Mouse (Mus musculus) cerebellum, adult 11-12 months (tissue): ENCODE measurements around the gene Caskin1.

ENCODE experiments used
- DNase-seq: peaks from one replicate; pipeline ENCODE4 v3.0.0; 2022

The Caskin1 gene

DNA sequence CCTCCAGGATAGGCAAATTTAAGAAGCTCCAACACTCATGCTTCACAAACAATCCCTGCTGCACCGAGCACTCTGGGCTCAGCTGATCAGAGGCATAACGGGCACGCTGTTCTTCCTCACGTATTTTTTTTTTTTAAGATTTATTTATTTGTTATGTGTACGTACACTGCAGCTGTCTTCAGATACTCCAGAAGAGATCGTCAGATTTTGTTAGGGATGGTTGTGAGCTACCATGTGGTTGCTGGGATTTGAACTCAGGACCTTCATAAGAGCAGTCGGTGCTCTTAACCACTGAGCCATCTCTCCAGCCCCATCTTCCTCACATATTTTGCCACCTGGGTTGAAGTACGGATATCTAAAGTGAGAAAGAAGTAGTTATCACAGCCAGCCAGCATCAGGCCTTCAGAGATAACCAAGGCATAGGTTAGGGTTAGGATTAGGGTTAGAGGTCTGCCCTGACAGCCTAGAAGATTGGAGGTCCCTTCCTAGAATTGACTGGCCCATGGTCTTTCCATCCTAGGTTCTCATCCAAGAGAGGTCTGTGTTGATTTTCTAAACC lies 45.8 kb downstream of the Caskin1 start, which contains the start of gene Rab26:
TSS of gene Rab26 (minus strand) at position 51 of the 559 bp plus-strand sequence.
- no peak for DNase-seq

DNA sequence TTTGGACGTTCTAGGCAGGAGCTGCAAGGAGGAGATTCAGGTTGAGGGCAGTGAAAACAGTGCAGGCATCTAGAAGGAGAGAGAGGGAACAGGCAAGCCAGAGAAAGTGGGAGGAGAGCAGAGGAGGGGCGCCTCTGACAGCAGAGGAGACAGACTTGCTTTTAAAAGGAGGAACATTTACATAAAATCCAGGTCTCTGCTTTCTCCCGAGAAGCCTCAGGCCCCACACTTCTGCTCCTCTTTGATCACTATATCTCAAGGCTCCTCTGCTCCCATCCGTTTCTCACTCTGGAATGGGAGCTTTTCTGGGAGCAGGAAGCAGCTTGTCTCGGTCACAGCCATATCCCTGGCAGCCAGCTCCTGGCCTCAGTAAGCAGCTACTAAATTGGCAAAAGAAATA lies 46.9 kb downstream of the Caskin1 start:
- DNase-seq, result no peak

DNA sequence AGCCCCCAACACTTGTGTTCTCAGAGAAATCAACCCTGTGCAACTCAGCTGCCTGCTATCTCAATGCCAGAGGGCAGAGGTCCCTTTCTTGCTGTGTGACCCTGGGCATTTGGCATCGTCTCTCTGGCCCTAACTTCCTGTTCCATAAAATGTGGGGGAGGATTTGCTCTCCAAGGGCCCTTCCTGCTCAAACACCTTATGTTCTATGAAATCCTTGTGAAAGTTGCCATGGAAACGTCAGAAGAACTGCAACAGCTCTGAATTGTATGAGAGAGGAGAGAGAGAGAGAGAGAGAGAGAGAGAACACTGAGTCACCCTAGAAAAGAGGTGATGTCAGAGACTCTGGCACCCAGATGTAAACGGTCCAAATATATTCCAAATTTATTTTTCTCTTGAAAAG lies 49.1 kb downstream of the Caskin1 start:
- no peak for DNase-seq

DNA sequence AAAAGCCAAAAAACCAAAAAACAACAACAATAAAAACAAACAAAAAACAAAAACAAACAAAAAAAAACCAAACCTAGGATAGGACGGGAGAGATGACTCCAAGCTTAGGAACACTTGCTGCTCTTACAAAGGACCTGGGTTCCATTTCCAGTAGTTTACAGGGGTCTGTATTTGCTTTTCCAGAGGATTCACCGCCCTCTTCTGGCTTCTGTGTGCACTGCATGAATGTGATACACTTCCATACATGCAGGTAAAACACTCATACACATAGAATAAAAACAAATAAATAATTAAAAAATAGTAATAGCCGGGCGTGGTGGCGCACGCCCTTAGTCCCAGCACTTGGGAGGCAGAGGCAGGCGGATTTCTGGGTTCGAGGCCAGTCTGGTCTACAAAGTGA lies 50.5 kb downstream of the Caskin1 start:
- DNase-seq, result peak; percentile 54

DNA sequence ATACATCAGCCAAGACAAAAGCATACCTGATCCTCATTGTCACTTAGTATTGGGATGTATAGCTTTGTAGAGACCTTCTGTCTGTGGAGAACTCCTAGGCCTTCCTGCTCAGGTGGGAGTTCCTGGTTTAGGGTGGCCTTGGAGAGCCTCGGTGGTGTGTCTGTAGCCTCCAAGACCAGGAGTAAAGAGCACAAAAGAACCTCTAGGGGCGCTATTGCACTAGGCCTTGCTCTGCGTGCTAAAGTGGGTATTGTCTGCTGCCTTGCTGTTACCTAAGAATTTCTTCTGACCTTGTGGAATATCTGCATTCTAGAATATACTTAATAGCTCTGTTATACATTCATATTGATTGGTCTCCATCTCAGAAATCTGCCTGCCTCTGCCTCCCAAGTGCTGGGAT lies 52.0 kb downstream of the Caskin1 start:
- no peak for DNase-seq

DNA sequence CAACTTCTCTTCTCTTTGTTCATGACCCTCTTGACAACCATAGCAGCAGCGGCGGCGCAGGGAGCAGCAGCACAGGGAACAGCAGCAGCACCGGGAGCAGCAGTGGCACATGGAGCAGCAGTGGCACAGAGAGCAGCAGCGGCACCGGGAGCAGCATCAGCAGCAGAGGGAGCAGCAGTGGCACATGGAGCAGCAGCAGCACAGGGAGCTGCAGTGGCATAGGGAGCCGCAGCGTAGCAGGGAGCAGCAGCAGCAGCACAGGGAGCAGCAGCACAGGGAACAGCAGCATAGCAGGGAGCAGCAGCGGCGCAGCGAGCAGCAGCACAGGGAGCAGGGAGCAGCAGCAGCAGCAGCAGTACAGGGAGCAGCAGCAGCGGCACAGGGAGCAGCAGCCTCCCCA lies 56.2 kb downstream of the Caskin1 start:
- peak; percentile 19 for DNase-seq

DNA sequence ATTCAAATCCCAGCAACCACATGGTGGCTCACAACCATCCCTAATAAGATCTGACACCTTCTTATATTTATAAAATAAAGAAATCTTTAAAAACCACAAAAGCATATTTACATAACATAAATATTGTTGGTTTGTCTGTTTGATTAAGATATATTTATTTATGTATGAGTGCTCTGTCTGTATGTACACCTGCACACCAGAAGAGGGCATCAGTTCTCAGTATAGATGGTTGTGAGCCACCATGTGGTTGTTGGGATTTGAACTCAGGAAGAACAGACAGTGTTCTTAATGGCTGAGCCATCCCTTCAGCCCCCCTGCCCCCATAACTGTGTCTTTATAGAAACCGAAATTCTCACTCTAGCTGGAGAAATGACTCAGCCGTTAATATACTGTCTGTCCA lies 56.8 kb downstream of the Caskin1 start:
- DNase-seq, result no peak

DNA sequence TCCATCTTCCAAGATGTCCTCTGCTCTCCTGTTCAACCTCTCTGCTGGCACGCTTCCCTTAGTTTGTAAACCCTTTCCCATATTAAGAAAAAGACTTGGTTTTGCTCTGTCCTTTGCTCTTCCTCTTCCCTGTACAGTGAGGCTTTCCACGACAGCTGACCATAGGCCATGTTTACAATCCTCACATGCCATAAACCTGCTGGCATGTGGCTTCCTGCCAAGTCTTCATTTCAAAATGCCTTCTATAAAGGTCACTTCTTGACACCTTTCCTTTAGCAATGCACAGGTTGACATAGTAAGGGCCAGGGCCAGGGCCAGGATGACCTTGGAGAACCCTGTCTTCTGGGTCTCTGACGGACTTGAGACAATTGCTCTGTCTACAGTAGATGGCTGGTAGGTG lies 57.8 kb downstream of the Caskin1 start:
- no peak for DNase-seq

DNA sequence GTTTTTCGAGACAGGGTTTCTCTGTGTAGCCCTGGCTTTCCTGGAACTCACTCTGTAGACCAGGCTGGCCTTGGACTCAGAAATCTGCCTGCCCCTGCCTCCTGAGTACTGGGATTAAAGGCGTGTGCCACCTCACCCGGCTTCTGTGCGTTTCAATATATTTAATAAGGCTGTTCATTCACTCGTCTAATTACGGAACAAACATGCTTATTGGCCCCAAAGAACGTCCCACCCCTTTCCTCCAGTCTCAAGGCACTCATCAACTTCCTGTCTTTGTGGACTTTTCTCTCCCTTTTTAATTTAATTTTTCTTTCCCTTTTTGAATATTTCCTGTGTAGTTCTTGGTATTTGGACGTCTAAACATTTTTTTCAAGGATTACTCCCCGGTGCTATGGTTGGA lies 60.0 kb downstream of the Caskin1 start:
- peak; percentile 55 for DNase-seq

DNA sequence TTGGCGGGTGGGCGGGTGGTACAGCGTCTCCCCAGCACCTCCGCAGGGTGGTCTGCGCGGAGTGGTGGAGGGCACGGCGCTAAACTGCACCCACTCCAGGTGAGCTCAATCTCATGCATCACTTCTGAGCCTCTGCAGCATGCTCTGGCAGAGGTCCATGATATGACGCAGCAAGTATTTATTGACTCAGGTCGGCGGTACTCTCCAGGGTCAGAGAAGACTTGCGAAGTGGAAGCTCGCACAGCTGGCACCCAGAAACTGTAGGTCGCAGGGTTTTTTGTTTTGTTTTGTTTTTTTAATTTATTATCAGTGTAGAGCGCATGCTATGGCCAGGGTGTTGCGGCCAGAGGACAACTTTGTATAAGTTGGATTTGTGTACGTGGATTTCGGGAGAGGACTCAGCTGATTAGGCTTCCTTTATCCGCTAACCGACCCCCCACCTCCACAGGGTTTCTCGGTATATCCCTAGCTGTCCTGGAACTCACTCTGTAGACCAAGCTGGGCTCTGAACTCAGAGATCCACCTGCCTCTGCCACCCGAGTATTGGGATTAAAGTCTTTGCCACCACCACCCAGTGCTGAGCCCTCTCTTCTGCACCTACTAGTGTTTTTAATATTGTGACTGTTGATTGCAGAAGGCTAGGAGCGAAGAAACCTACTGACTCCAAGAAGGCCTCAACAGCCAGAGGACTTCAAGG lies 60.7 kb downstream of the Caskin1 start:
- DNase-seq, result peak; percentile 85

DNA sequence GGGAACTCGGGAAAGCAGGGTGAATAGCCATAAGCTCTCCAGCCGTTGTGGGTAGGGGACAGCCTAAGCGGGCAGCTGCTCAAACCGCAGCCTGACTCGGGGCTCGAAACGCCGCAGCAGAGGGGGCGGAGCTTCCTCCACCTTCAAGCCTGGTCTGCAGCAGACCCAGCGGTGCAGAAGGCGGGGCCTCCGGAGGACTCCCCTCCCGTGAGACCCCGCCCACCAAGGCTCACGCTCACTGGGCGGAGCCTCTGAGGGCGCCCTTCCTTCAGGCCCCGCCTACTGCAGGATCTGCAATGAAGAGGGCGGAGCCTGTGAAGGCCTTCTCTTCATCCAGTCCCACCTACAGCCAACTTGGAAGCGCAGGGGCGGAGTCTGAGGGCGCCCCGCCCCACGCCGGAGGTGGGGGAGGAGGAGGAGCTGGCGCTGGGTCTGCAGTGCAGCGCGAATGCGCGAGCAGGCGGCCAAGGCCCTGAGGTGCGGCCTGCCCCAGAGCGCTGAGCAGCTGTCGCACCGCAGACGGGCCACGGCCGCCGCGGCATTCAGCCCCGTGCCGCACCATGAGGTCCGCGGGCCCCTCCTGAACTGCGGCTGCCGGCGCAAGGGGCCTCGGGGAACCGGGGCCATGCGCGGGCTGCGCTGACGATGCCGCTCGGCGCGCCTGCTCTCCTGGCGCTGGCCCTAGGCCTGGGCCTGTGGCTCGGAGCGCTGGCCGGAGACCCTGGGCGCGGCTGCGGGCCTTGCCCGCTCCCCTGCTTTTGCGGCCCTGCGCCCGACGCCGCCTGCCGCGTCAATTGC lies 61.4 kb downstream of the Caskin1 start, which contains the start of gene Pkd1:
TSS of gene Pkd1 (plus strand) at position 217 of the 798 bp plus-strand sequence.
- DNase-seq, result peak; percentile 99

DNA sequence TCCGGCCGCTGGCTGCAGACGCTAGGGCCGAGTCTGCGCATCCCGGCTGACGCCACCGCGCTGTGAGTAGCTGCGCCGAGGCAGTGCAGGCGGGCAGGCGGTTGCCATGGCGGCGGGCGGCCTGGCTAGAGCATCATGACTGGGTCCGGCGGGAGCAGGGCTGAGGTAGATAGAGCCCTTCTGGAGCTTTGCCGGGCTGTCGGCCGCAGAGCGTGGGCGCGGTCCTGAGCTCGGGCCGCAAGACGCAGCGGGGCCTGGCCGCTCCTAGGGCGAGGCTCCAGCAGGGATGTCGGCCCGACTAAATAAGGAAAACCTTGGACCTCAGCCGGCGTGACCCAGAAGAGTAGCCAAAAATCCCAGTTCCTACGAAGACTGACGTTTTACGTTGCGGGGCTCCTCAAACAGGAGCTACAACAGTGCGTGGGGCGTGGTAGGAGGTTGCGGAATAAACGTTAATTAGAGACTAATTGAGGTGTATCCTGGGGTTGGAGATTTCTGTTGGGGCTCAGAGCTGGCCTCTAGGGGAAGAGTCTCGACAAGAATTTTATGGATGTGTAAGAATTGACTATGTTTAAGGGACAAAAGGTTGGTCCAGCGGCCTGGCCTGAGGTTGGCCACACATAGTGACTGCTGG lies 62.1 kb downstream of the Caskin1 start:
- peak; percentile 90 for DNase-seq

DNA sequence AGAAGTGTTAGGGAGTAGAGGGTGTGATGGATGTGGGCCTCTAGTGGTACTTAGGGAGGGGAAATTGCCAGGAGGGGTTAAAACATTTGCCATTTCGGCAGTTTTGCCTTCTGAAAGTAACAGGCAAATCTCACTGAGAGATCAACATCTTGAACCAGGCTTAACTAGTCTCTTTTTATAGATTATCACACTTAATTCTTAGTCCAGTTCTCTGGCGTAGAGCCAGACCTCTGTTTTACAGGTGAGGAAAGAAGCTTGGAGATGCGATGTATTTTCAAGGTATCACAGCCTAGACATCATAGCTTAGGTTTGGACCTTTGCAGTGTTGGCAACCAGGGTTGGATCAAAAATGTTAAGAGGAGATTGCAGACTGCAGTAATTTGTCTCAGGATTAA lies 62.6 kb downstream of the Caskin1 start:
- no peak for DNase-seq

DNA sequence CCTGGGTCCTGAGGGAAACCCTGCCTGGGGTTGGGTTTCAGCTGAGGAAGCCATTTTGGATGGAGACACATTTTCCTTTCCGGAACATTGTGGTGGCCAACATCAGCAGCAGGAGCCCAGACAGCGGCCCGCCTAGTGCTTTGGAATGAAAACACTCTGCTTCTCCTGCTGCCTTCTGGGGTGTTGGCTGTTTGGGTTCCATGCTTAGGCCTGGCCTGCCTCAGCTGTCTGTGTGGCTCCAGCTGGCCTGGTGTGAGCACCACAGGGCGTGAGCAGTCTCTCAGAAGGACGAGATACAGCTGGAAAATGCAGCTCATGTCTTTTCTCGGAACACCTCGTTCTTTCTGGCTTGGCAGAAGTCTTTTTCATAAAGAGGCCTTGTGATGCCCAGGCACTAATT lies 68.7 kb downstream of the Caskin1 start:
- no peak for DNase-seq
